Mouse (Mus musculus) induced T-regulatory cell, adult 2 months (primary cell): Measurements from ENCODE around the gene Filip1l.

Experiments
- DNase-seq: peaks from one replicate; pipeline ENCODE4 v3.0.0-alpha.2; 2012; ENCODE audit warnings: low read depth

Filip1l gene

DNA sequence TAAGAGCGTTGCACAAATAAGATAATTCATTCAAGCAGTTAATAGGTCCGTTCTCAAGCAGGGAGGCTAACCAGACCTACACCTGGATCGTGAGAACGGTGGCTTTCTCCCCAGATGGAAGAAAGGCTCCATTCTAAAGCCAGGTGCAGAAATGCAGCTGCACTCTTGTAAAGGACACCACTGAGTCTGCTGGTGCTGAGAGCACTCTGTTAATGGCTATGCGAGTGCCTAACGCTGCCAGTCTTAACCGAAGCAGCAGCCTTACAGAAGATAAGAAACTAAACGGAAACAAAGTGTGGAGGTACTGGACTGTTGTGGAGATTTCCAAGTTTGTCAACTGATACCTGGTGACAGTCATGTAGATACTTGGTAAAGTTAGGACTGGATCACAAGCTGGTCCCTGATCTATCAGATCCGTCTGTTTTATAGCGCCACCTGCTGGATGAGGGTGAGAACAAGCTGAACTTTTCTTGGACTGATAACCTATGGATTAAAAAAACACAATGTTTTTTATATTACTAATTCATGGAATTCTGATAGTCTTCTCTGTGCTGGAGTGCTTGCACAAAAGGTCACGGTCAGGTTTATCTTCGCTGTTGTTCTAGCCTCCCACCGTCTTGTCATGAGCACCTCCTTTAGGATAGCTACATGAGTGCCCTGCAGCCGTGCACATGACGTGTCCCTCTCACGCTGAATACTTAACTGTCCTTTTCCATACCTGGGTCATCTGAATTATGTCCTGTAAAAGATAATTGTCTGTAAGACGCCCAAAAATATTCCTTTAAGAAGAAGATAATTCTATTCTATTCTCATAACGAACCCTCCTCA is 45.7 kb downstream of the Filip1l start:
- peak; percentile 85 for DNase-seq

DNA sequence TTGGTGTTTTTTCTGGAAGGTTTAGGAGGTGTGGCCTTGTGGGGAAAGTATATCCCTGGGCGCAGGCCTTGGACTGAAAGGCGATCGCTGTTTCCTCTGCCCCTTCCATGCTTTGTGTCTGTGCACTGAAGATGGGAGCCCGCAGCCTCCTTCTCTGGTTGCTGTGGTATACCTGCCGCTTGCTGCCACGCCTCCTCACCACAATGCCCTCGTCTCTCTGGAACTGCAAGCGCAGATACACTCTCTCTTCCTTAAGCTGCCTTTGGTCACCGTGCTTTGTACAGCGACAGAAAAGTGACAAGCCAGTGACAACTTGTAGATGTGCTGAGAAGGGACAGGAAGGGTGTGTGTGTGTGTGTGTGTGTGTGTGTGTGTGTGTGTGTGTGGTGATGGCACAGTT is 46.7 kb downstream of the Filip1l start:
- peak; percentile 12 for DNase-seq

DNA sequence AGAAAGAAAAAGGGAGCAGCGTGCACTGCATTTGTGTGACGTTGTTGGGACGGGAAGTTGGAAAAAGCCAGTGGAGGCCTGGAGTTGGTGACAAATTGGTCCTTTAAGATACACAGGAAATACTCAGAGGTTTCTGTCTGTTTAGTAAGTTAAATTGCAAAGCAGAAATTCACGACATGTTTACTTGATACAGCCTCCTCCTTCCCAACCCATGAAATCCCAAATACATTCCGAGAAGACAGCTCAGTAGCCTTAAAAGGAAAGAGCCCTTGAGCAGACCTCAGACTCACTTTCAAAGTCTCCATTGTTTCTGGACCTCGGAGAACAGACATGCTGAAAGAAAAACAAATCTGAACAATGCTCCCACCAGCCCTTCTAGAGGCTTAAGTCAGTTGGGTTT is 48.8 kb downstream of the Filip1l start:
- no peak for DNase-seq

DNA sequence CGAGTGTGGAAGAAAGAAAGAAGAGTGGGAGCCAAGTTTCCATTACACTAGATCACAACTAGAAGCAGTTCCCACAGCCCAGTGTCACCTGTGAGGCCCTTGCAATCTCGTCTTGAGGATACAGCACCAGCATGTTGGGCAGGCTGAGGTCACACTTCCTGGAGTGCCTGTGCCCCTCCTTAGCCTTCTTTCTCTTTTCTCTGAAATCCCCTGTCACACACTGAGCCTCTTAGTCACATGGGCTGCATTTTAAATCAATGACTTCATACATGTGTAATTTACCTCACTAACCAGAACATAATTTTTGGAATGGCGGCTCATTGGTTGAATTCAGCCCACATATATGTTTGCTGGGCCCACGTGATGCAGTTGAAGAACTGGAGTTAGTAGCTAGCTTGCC is 50.0 kb downstream of the Filip1l start:
- peak; percentile 65 for DNase-seq

DNA sequence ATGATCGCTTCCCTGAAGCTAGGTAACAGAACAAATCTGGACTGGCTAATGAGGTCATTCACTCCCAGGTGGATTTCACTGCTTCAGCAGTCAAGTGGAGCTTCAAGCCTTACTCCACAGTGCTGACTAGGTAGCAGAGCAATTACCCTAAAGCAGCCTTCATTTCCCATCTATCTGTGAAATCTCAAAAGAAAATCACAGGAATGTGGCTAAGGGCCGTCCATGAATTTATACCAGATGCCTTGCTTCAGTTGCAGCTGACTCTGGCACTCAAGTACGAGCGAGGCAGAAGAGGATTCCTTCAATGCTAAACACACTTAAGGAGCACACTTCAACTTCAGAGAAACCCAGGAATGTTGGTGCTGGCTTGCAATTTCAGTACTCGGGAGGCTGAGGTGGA is 50.9 kb downstream of the Filip1l start:
- DNase-seq: no peak

DNA sequence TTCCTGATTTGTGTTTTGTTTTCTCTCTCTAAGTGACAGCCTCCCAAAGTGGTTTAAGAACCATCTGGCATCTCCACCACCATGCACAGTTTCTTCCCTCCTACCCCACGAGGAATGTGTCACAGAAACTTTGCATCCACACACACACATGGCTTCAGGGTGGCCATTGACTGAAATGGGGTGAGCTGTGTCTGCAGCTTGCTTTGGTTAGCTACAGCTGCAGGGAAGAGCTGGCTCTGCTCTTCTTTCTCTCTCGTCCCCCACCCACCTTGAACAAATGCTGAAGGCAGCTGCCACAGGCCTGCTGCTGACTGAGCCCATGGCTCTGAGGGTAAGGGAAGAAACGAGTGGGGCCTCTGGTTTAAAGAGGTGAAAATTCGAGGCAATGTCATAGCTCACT is 59.9 kb downstream of the Filip1l start:
- DNase-seq: no peak

DNA sequence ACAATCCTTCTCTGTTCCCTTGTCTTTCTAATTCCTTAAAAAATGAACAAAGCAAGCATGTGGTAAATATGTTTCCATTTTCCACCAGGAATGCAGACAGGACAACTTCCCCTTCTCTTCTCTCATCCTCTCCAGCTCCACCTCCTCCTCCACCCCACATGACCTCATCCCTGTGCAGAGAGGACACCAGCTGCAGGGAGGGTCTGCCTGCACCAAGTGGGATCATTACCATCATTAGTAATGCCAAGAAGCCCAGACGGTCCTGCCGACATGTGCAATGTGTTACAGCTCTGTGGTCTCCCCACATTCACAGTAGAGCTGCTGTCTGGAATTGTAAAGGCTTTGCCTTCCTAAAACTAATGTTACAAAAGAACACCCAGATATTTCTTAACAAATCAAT is 63.2 kb downstream of the Filip1l start:
- DNase-seq: no peak

DNA sequence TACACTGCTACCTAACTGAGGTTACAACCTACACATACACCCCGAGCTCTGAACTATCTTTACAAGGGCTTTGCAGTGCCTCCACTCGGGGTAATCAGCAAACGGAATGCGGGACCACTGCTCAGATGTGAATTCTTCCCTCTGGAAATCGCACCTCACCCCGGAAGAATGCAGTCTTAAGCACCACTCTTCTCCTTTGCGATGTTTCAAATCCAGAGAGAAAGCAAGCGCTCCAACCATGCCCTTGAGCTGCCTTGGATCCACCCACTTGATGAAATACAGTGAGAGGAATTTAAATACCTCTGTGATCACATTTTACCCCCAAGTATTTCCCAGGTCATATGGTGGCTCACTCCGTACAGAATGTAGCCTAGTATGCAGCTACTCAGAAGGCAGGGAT is 64.1 kb downstream of the Filip1l start:
- DNase-seq: no peak

DNA sequence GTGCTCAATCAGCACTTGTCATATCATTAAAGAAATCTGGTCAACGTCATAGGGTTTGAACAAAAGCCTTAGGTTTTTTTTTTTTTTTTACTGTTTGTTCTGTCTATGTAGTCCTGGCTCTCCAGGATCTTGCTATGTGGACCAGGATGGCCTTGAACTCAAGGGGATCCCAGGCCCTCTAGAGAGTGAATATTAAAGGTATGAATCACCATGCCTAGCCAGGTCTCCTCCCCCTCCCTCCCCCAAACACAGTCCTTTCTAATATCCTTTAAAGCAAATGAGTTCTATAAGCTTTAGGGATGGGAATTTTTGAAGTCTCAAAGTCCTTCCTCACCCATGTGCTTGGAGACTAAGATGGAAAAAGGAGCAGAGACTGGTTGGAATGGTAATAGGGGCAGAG is 65.1 kb downstream of the Filip1l start:
- DNase-seq: no peak

DNA sequence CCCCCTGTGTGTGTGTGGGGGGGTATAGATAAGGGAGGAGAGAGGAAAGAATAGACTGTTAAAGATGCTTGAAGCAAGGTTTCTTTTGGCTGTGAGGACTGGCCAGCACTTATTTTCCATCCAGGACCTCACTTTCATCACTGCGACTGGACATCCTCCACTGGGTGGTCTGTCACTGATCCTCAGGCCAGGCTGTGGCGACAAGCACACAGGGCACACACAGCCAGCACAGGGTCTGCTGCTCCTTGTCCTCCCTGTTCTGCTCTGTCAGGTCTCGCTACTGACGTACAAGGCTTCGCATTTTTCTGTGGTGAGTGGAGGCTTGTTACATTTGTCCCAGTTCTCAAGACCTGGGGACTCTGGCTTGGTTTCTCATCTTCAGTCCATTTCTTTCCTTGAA is 66.4 kb downstream of the Filip1l start:
- DNase-seq: no peak

DNA sequence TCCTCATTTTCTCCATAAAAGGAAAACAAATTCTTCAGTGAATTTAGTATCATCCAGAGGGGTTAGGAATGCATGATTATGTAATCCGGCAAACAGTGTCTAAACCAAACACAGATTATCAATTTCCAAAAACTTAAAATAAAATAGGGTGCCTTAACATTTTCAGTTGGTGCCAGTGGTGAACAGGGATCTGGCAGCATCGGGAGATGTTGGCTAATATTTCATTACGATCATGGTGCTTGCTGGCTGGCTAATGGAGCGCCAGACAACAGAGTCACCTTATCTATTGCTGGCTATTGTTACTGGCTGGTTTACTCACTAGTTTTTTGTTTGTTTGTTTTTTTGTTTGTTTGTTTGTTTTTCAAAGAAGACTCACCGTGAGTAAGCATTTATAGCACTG is 67.0 kb downstream of the Filip1l start:
- DNase-seq: no peak

DNA sequence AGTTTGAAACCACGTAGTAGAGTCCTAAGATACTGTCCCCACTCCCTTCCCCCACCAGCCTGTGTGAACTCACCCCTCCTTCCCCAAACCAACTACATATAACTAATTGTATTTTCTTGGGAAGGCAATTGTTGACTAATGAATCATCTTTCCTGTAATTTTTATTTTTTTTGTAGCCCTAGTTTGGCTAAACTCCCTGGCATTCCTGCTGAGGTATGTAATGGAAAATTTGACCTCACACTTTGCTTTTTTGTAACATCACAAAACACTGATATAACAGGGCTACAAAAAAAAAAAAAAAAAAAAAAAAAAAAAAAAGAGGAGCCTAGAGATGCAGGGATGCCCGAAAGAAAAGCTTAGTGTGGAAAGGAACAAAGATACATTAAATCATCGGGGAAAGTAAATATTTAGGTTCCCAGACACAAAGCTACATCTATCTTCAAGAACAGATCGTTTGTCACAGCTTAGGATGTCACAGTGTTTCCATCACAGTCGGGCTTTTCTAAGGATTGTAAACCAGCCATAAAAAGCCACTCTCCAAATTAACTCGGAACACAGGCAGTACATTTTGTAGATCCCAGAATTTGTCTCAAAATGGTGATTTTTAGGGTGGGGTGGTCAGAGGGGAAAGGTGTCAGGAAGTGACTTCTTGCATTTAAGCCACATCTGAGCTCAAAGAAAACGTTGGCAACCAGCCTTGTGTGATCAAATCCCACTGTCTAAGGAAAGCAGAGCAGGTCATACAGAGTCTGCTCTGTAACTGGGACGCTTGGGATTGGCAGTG is 68.1 kb downstream of the Filip1l start:
- peak; percentile 26 for DNase-seq

DNA sequence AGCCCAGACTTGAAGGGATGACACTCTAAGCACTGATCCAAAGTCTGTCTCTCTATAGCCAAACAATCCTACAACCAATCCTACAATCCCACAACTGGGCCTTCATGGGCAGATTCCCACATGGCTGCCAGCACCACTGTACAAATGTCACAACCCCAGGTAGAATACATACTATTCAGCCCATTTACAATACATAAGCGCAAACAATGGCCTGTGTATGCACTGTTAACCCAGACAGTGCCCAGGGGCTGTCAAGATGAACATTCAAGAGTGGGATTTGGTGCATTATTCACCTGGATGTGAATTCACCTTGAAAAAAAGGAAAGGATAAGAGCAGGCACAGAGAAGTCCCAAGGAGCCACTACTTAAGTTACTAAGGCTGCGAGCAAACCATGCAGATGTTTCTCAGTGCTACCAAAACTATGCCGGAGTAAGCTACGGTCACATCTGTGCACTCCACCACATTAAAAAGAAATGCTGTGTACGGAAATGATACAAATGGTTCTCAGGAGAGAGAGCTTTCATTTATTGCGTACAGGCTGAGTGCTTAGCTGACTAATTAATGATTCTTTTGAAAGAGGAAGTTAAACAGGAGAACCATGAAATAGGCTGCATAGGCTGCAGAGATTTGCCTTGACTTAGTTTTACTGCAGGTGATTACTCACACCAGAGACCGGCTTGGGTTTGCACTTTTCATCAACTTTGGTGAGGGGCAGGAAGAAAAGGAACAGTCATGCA is 69.0 kb downstream of the Filip1l start:
- peak; percentile 58 for DNase-seq

DNA sequence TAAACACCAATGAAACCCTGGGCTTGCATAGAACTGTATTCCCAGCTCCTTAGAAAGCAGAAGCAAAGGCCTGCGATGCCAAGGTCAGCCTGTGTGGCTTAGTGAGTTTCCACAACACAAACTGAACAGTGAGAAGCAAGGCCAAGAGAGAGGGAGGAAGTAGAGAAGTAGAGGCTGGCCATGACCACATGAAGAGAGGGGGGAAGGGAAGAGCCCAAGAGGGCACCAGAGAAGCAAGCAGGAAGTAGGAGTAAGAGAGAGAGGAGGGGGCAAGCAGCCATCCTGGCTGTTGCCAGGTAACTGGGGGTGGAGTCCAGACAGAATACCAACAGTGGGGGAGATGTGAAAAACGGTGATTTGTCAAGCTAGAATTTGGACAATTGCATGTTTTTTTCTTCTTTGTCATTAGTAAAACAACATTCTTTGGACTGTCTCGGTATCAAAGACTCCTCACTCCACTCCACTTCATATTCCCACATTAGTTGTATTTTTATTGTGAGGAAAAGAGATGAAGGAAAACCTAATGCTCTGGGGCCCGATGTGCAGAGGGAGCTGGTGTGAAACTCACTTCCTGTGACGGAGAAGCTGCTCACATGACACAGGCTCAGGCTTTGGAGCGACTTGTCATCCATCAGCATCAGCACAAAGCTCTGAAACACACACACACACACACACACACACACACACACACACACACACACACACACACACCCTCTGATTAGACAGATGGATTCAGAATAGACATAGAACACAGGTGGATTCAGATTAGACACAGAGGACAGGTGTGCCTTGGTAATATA is 70.3 kb downstream of the Filip1l start:
- DNase-seq: peak; percentile 80

DNA sequence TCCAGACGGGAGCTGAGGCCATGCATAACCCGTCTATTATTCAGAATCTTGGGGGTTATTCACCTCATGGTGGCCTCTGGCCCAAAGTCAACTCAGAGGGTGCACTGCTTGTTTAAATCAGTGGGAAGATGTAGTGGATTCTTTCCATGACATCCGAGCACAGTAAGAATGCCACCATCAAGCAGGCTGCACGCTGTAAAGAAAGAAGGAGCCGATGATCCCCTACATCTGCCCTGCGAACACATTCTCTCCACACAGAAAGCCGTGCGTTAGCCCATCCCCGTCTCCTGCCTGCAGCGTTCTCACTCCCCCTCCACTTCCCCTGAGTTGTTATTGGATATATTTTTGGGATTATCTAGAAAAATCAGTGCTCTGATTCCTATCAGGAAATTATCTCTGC is 73.8 kb downstream of the Filip1l start:
- no peak for DNase-seq

DNA sequence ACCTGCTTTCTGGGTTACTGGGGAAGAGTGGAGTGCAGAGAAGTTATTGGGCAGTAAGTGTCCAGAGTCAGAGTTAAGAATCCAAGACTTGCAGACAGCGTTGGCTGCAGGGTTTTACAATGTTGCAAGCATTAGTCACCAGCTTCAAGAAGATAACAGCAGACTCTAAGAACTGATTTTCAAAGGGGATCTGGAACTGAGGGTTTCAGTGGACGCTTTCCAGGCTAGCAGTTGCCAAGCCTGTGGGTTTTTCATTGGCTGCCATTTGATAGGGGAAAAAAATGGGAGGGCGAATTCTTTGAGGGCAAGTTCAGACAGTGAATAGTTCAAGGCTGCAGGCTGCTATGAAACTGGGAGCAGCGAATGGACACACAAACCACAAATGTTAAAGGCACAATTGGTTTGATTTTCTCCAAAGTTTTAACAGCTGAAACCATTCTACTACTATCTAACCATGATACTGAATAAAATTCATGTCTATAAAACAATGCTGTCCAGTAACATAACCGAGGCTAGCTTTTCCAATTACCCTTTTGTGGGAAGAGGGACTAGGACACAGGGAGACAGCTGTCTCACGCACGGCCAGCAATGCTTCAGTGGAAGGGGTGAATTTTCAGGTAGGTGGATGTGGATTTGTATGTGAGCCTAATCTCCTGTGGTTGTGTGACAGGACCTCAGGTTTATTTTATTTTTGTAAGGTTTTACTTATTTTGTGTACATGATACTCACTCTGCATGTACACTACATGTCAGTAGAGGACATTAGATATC is 74.8 kb downstream of the Filip1l start:
- DNase-seq: no peak

DNA sequence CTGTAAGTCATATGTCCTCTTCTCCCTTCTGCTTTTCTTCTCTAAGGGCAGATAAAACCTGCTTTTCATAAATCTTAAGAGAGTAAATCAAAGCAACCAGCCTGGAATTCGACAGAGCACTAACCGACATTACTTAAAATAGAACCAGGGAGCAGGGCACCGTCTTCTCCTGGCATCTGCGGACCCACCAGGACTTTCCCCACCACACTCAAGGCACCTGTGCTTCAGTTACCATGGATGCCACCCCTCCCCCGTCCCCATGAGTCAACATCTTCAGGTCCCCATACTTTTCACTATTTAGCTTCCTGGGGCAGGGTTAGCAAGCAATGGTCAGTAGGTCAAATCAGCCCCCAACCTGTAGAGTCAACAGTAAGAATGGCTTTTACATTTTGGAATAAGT is 76.1 kb downstream of the Filip1l start:
- DNase-seq: no peak

DNA sequence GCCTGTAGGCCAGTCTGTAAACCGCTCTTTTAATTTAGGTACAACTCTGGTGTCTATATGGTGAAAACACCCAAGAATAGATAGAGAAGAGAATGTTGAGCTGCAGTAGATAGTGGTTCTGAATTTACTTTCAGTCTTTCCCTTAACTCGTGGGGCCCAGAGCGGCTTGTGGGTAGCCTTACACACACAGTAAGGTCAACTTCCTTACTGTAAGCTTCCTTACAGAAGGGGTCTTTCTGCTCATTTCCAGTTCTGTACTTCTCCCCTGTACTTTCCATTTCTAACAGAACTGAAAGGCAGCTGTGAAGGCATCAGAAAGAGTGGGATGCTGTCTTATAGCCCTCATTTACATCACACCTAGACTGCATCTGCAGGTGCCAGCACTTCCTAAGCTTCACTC is 78.4 kb downstream of the Filip1l start:
- DNase-seq: peak; percentile 21

DNA sequence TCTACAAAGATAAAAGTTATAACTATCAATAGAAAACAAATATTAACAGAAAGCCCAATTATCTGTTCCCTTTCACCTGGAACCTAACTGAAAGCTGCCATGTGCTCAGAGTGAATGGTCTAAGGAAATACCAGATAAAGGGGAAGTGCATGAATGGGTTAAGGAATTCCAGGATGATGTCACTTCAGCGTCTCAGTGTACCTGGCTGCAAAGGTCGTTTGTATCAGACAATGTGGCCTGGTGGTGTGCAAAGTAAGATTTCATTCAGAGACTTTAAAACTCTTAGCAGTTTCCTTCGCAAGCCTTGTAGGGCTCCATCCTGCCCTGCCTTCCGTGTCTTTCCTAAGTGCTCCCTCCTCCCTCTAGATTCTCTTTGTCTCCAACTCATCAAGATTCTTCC is 80.3 kb downstream of the Filip1l start:
- no peak for DNase-seq

DNA sequence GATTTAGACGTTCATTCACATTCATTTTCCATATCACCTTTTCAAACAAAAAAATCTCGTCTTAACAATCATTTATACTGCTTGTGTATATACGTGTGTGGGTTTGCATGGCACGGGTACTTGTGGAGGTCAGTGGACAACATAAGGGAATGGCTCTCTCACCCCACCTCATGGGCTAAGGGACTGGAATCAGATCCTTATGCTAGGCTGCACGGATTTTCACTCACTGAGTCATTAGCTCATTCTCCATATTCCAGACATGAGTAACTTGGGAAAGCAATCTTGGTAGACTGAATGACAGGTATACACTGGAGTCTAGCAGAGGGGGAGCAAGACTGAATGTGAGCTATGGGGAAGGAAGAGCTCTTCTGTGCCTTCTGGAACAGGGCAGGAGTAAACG is 80.8 kb downstream of the Filip1l start:
- DNase-seq: no peak

DNA sequence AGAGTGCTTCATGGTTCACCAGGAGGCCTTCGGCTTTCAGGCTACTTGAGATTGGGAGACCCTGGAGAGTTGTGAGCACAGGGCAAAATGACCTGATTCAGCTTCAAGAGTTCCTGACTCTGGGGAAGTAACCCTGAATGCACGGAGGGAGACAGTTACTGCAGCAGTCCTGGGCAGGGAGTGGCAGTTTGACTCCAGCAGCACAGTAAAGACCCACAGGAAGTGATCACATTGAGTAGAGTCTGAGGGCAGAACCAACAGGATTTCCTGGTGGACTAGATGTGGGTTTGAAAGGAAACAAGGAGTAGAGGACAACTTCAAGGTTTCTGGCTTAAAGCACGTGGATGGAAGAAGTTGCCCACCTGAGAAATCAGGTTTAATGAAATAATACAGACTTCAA is 81.7 kb downstream of the Filip1l start:
- DNase-seq: peak; percentile 67
